Mouse (Mus musculus) CD4-positive naive resting alpha-beta T cell, adult 57 days (primary cell): ENCODE results near the gene Mettl7a3. TPM values are rescaled to one million over a fixed set of nuclear protein-coding genes. Genes with fewer than 3 reads are reported as not detected.

Experiments
- total RNA-seq: library from RNA; stranded (reverse); gene quantifications from one replicate; pipeline ENCODE4 v1.2.4, GENCODE M21; 2023

The Mettl7a3 gene
- not detected for total RNA-seq

GRCm38 (mm10) chr15:100334629-100335028 is at the start of gene Mettl7a3:
Gene Mettl7a3 (plus strand): TSS chr15:100334929.

DNA sequence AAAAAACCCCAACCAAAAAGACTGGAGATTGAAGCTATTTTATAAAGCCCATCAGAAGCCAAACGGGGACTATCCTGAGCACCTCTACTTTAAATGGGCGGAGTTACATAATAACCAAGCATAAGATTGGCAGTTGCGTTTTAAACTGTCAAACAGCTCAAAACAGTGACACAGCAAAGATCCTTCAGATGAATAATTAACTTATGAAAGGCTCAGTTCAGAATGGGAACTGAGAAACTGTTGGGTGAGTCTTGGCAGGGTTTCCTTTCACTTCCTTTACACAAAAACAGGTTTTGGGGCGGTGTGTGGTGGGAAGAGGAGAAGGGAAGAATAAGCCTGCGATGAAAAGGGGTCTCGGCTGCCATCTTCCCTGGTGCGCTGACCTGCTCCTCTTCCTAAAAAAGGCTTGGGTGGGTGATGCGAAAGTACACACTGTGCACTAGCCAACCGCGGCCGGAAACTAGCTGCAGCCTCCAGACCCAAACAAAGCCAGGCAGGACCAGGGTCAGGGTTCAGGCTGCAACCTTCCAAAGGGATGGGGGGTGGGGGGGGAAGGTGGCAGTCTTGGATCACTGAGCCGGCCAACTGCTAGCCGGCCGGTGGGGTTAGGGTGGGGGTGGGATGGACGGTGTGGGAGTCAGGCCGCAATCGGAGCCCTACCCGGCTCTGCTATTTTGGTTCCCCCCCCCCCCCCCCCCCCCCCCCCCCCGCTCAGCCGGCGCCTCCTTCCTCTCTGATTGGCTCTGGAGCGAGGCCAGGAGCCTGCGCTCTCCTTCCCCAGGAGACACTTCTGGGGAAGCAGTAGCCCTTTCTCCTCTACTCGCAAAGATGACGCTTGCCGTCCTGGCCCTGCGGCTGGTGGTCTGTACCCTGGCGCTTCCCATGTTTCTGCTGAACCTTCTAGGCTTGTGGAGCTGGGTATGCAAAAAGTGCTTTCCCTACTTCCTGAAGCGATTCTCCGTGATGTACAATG is 30.4 kb upstream of the Mettl7a3 start, which contains the start of gene Mettl7a1:
Gene Mettl7a1, plus strand, starts transcription at position 122 of the 973 bp plus-strand sequence.

GRCm38 (mm10) chr15:100352711-100353250 is 18.1 kb downstream of the Mettl7a3 start, which contains the start of the genes Methig1 and Mettl7a2:
Gene Methig1 (plus strand): TSS chr15:100353149.
Gene Mettl7a2 (plus strand): TSS chr15:100353200.

GRCm38 (mm10) chr15:100364242-100364641 is 29.5 kb downstream of the Mettl7a3 start, which contains the start of gene Higd1c:
Gene Higd1c (plus strand): TSS chr15:100364542.

Other genes with a start within 250 kb of the Mettl7a3 start
- 102 TPM for gene Atf1, start 107.1 kb upstream of the Mettl7a3 start, total RNA-seq
- gene Tmprss12, start 54.1 kb upstream of the Mettl7a3 start, total RNA-seq, result not detected
- 18.4 TPM for gene Mettl7a1, start 30.8 kb upstream of the Mettl7a3 start, total RNA-seq
- not detected for gene Methig1, start 18.2 kb downstream of the Mettl7a3 start, total RNA-seq
- not detected for gene Mettl7a2, start 18.3 kb downstream of the Mettl7a3 start, total RNA-seq
- not detected for gene Higd1c, start 29.6 kb downstream of the Mettl7a3 start, total RNA-seq
- gene Gm5475, start 87.2 kb downstream of the Mettl7a3 start, total RNA-seq, result not detected
- gene Slc11a2, start 90.1 kb downstream of the Mettl7a3 start, total RNA-seq, result 36.1 TPM
- 44.3 TPM for gene Letmd1, start 134.1 kb downstream of the Mettl7a3 start, total RNA-seq
- gene Csrnp2, start 160.6 kb downstream of the Mettl7a3 start, total RNA-seq, result 9.8 TPM
- 11.7 TPM for gene Tfcp2, start 217.1 kb downstream of the Mettl7a3 start, total RNA-seq